Comparison of ENCODE assay signal across 19 mouse cellular contexts in genomic region chr2:79126170-79126879, GRCm38 (mm10).
DNase-seq lines count a peak whose midpoint lies in the region; ATAC-seq and TF ChIP-seq lines count a peak whose summit lies in the region.
"Had no signal": no experiment of that assay in that cellular context is flagged by ENCODE, and none has a peak within 500 bp of the region (broad histone marks: within the 10 kb centered on the region; RNA-seq: fewer than 3 reads in every experiment).

No protein-coding gene starts in this region.

- H3K9me3 ChIP-seq in G1E (replicated peaks): no peaks in the 10 kb centered on the region
- no peaks in the 10 kb centered on the region for H3K9me3 ChIP-seq in liver, embryonic 11.5 days (ENCODE audit: control insufficient read depth, low read length)
- H3K9me3 ChIP-seq in stomach, postnatal 0 days (ENCODE audit: control insufficient read depth, low read length): no peaks in the 10 kb centered on the region
- H3K9me3 ChIP-seq in hindbrain, embryonic 13.5 days: no peaks in the 10 kb centered on the region

- H3K27me3 ChIP-seq in G1E (ENCODE audit: insufficient read depth, low read length): no peaks in the 10 kb centered on the region
- no peaks in the 10 kb centered on the region for H3K27me3 ChIP-seq in liver, embryonic 11.5 days (replicated peaks; ENCODE audit: control insufficient read depth, insufficient read depth, low read length)
- H3K27me3 ChIP-seq in stomach, postnatal 0 days (ENCODE audit: control insufficient read depth, insufficient read depth, low read length): no peaks in the 10 kb centered on the region
- H3K27me3 ChIP-seq in hindbrain, embryonic 13.5 days: no peaks in the 10 kb centered on the region

- peak; percentile 87 for ATAC-seq in G1E (ENCODE audit: extremely low read depth, insufficient number of reproducible peaks, low FRiP score, poor library complexity, severe bottlenecking)
- peak; percentile 83 for ATAC-seq in liver, embryonic 11.5 days (replicated peaks; ENCODE audit: low FRiP score)
- peak; percentile 89 for ATAC-seq in megakaryocyte-erythroid progenitor cell, adult 5-6 weeks (replicated peaks; ENCODE audit: low FRiP score, low TSS enrichment, poor library complexity, severe bottlenecking)
- no peak for ATAC-seq in stomach, postnatal 0 days (ENCODE audit: low FRiP score, low TSS enrichment)
- no peak for ATAC-seq in hindbrain, embryonic 13.5 days (ENCODE audit: low FRiP score)
- ATAC-seq: hindbrain, embryonic 16.5 days; intestine, postnatal 0 days had no signal

- peak overlapping the region; percentile 44 for H3K4me2 ChIP-seq in liver, embryonic 11.5 days
- H3K4me2 ChIP-seq in stomach, postnatal 0 days (replicated peaks; ENCODE audit: low read depth): no peak overlapping the region
- H3K4me2 ChIP-seq in hindbrain, embryonic 13.5 days: no peak overlapping the region
- H3K4me2 ChIP-seq: heart, embryonic 11.5 days had no signal

- no peak for TF ChIP-seq EP300 in stomach, postnatal 0 days (optimal IDR thresholded peaks at IDR 0.05)

- DNase-seq in 416B (ENCODE audit: low read depth) (peak; percentile 8), G1E (ENCODE audit: low spot score) (peak; percentile 31)
- peak; percentile 40 for DNase-seq in liver, embryonic 11.5 days (ENCODE audit: low spot score)
- no peak for DNase-seq in spleen, adult 12 weeks (ENCODE audit: low spot score)
- DNase-seq in stomach, postnatal 0 days (ENCODE audit: low spot score): no peak
- DNase-seq: adrenal gland, adult 2 months; cerebellum, adult 18-20 months; cerebellum, postnatal 36 days; gastrocnemius, postnatal 25 days; heart, postnatal 36 days; left cerebral cortex, postnatal 4 days; lung, adult 18-20 months; lung, postnatal 36 days had no signal

- WGBS in liver, embryonic 11.5 days: 27% methylated on average over 6 of the region's 6 CpGs
- WGBS in stomach, postnatal 0 days: 37% methylated on average over 6 of the region's 6 CpGs
- 49% methylated on average over 6 of the region's 6 CpGs for WGBS in hindbrain, embryonic 13.5 days

- peak overlapping the region; percentile 30; the same call in 1 of the 2 replicates for H3K4me3 ChIP-seq in G1E (ENCODE audit: low read depth, low read length)
- no peak overlapping the region for H3K4me3 ChIP-seq in liver, embryonic 11.5 days (ENCODE audit: low read depth, low read length)
- H3K4me3 ChIP-seq in stomach, postnatal 0 days (ENCODE audit: low read depth, low read length): no peak overlapping the region
- no peak overlapping the region for H3K4me3 ChIP-seq in hindbrain, embryonic 13.5 days

- H3K4me1 ChIP-seq in G1E (ENCODE audit: insufficient read depth, low read depth, low read length): peaks cover 62% of the 10 kb centered on the region
- peaks cover 15% of the 10 kb centered on the region for H3K4me1 ChIP-seq in liver, embryonic 11.5 days (replicated peaks; ENCODE audit: control insufficient read depth, insufficient read depth, low read length)
- no peaks in the 10 kb centered on the region for H3K4me1 ChIP-seq in stomach, postnatal 0 days (replicated peaks; ENCODE audit: control insufficient read depth, insufficient read depth)
- H3K4me1 ChIP-seq in hindbrain, embryonic 13.5 days (replicated peaks): no peaks in the 10 kb centered on the region

- H3K27ac ChIP-seq in liver, embryonic 11.5 days (ENCODE audit: low read depth, low read length): peak overlapping the region; percentile 78
- no peak overlapping the region for H3K27ac ChIP-seq in stomach, postnatal 0 days (replicated peaks)
- H3K27ac ChIP-seq in hindbrain, embryonic 13.5 days: no peak overlapping the region
- H3K27ac ChIP-seq: kidney, postnatal 0 days had no signal

- no peak overlapping the region for H3K9ac ChIP-seq in liver, embryonic 11.5 days (ENCODE audit: low read depth, low read length)
- H3K9ac ChIP-seq in stomach, postnatal 0 days (ENCODE audit: low read length): no peak overlapping the region
- H3K9ac ChIP-seq in hindbrain, embryonic 13.5 days: no peak overlapping the region

- H3K36me3 ChIP-seq in G1E (replicated peaks): no peaks in the 10 kb centered on the region
- no peaks in the 10 kb centered on the region for H3K36me3 ChIP-seq in liver, embryonic 11.5 days (ENCODE audit: control insufficient read depth, insufficient read depth, low read length)
- no peaks in the 10 kb centered on the region for H3K36me3 ChIP-seq in stomach, postnatal 0 days (ENCODE audit: control insufficient read depth, insufficient read depth, low read length)
- H3K36me3 ChIP-seq in hindbrain, embryonic 13.5 days: no peaks in the 10 kb centered on the region

- no peak for TF ChIP-seq CTCF in G1E (IDR thresholded peaks at IDR 0.05; ENCODE audit: low read depth, low read length)
- no peak for TF ChIP-seq CTCF in stomach, postnatal 0 days (IDR thresholded peaks at IDR 0.05; ENCODE audit: low read depth)

Comparison
In these comparisons a context has a peak if more than half of its experiments do, and no peak if none do; other contexts are left out.
1. DNase-seq: peak in 416B (single experiment), G1E (single experiment) and liver, embryonic 11.5 days (single experiment); none in spleen, adult 12 weeks (single experiment) and stomach, postnatal 0 days (single experiment).
2. ATAC-seq: peak in G1E (single experiment), liver, embryonic 11.5 days (single experiment) and megakaryocyte-erythroid progenitor cell, adult 5-6 weeks (single experiment); none in stomach, postnatal 0 days (single experiment) and hindbrain, embryonic 13.5 days (single experiment).